Mouse (Mus musculus) heart, adult 2 months (tissue): ENCODE measurements around the gene Nat9.

Experiments used
- CTCF ChIP-seq: fragments of 200-600 bp; IDR thresholded peaks from 2 replicates; pipeline ENCODE4 v1.8.1; 2022; ENCODE audit warnings: antibody characterized with exemption, mild to moderate bottlenecking, moderate library complexity
- EP300 ChIP-seq: fragments of 200-500 bp; IDR thresholded peaks from 2 replicates; pipeline ENCODE4 v1.6.1; 2011; ENCODE audit warnings: low read depth, low read length, control low read depth; ENCODE audit not compliant: insufficient read depth

GRCm38 (mm10) chr11:115173549-115174339 lies 13.9 kb downstream of the Nat9 start:
- TF ChIP-seq CTCF (no peak), EP300 (no peak)
